Mouse (Mus musculus) MEL (cell line): ENCODE data around the gene Cela1.

Experiments
- BHLHE40 ChIP-seq: IDR thresholded peaks from 2 replicates; pipeline ENCODE4 v1.6.1; 2012; ENCODE audit warnings: low read depth, mild to moderate bottlenecking, inconsistent platforms, low read length, improper control_type of control experiment, borderline replicate concordance
- CTCF ChIP-seq, 3 experiments: IDR thresholded peaks in 2 of 3; conservative IDR thresholded peaks in 1 of 3; 2 replicates each; pipeline ENCODE4 v1.5.1; 2011 to 2012; ENCODE audit warnings: low read length in 3 of 3, low read depth in 2 of 3, mild to moderate bottlenecking in 2 of 3, improper control_type of control experiment in 1 of 3, inconsistent platforms in 1 of 3, mixed read lengths in 1 of 3, moderate library complexity in 1 of 3; ENCODE audit not compliant: control insufficient read depth in 1 of 3, insufficient read depth in 1 of 3, poor library complexity in 1 of 3, severe bottlenecking in 1 of 3
- KAT2A ChIP-seq: conservative IDR thresholded peaks from 2 replicates; pipeline ENCODE4 v1.6.1; 2012; ENCODE audit warnings: low read depth, low read length, improper control_type of control experiment, inconsistent platforms
- POLR2A ChIP-seq, 2 experiments: IDR thresholded peaks; 2 replicates each; pipeline ENCODE4 v1.6.1; 2011 to 2012; ENCODE audit warnings: low read length in 2 of 2, mild to moderate bottlenecking in 2 of 2, control low read depth in 1 of 2, improper control_type of control experiment in 1 of 2, low read depth in 1 of 2, moderate library complexity in 1 of 2; ENCODE audit not compliant: control insufficient read depth in 1 of 2, insufficient read depth in 1 of 2, poor library complexity in 1 of 2
- RAD21 ChIP-seq: IDR thresholded peaks from 2 replicates; pipeline ENCODE4 v1.6.1; 2011; ENCODE audit warnings: mild to moderate bottlenecking, low read depth, low read length, improper control_type of control experiment
- TBP ChIP-seq: IDR thresholded peaks from 2 replicates; pipeline ENCODE4 v1.8.0; 2011; ENCODE audit warnings: low read depth, low read length, improper control_type of control experiment
- UBTF ChIP-seq: IDR thresholded peaks from 2 replicates; pipeline ENCODE4 v1.6.1; 2012; ENCODE audit warnings: low read depth, mild to moderate bottlenecking, inconsistent platforms, low read length, improper control_type of control experiment, moderate library complexity, borderline replicate concordance; ENCODE audit not compliant: insufficient read depth
- ZC3H11A ChIP-seq: IDR thresholded peaks from 2 replicates; pipeline ENCODE4 v1.6.1; 2012; ENCODE audit warnings: low read depth, mild to moderate bottlenecking, inconsistent platforms, low read length, improper control_type of control experiment
- ZKSCAN1 ChIP-seq: IDR thresholded peaks from 2 replicates; pipeline ENCODE4 v1.6.1; 2012; ENCODE audit warnings: low read depth, mild to moderate bottlenecking, inconsistent platforms, low read length, improper control_type of control experiment, moderate library complexity
- ZNF384 ChIP-seq: IDR thresholded peaks from 2 replicates; pipeline ENCODE4 v1.6.1; 2012; ENCODE audit warnings: low read depth, mild to moderate bottlenecking, inconsistent platforms, low read length, improper control_type of control experiment

- TF ChIP-seq KAT2A (no peak), RAD21 (no peak), CTCF (IDR thresholded peaks at IDR 0.05 in 2 of 3, conservative IDR thresholded peaks at IDR 0.05 in 1 of 3; ENCODE audit: control insufficient read depth in 1 of 3, insufficient read depth in 1 of 3, low read depth in 2 of 3, low read length in 3 of 3, poor library complexity in 1 of 3, severe bottlenecking in 1 of 3) (no peak), BHLHE40 (no peak), TBP (no peak), ZC3H11A (no peak), UBTF (no peak), ZKSCAN1 (no peak), POLR2A (IDR thresholded peaks at IDR 0.05; ENCODE audit: control insufficient read depth in 1 of 2, insufficient read depth in 1 of 2, low read depth in 1 of 2, low read length in 2 of 2, poor library complexity in 1 of 2) (no peak), ZNF384 (no peak)
Observed at GRCm38 (mm10) chr15:100703913-100704312, 16.2 kb upstream of the Cela1 start.
